Mouse (Mus musculus) kidney, postnatal 0 days (tissue): ENCODE measurements around the gene Lim2. TPM values are rescaled to one million over a fixed set of nuclear protein-coding genes. Genes with fewer than 3 reads are reported as not detected.

ENCODE experiments used
- ATAC-seq: fragments of 200-750 bp; cut with Nextera tagmentation; replicated peaks from 2 replicates; pipeline ENCODE4 v1.8.0; 2017; ENCODE audit warnings: low read depth, moderate number of reproducible peaks, moderate TSS enrichment, moderate library complexity; ENCODE audit not compliant: low FRiP score
- DNase-seq: peaks from one replicate; pipeline ENCODE4 v3.0.0-alpha.2; 2016; ENCODE audit warnings: low spot score
- H3K27ac ChIP-seq: fragments of 300-500 bp; sonication (generic); 2 replicates; pipeline ENCODE4 v1.5.1; 2014; ENCODE audit warnings: mild to moderate bottlenecking
- H3K27me3 ChIP-seq: fragments of 300-500 bp; sonication (generic); 2 replicates; pipeline ENCODE4 v1.6.1; 2014; ENCODE audit warnings: low read length, mixed read lengths; ENCODE audit not compliant: insufficient read depth
- H3K36me3 ChIP-seq: fragments of 300-500 bp; sonication (generic); 2 replicates; pipeline ENCODE4 v1.6.1; 2014; ENCODE audit warnings: low read length, mixed read lengths; ENCODE audit not compliant: insufficient read depth
- H3K4me1 ChIP-seq: fragments of 300-500 bp; sonication (generic); replicated peaks from 2 replicates; pipeline ENCODE4 v1.6.1; 2014; ENCODE audit warnings: antibody characterized with exemption, low read length, mixed read lengths; ENCODE audit not compliant: insufficient read depth
- H3K4me2 ChIP-seq: fragments of 300-500 bp; sonication (generic); 2 replicates; pipeline ENCODE4 v1.6.1; 2014; ENCODE audit warnings: mild to moderate bottlenecking, low read length, moderate library complexity, mixed read lengths
- H3K4me3 ChIP-seq: fragments of 300-500 bp; sonication (generic); replicated peaks from 2 replicates; pipeline ENCODE4 v1.5.1; 2014; ENCODE audit warnings: low read depth, low read length
- H3K9ac ChIP-seq: fragments of 300-500 bp; sonication (generic); 2 replicates; pipeline ENCODE4 v1.6.1; 2014; ENCODE audit warnings: low read depth, low read length
- H3K9me3 ChIP-seq: fragments of 300-500 bp; sonication (generic); replicated peaks from 2 replicates; pipeline ENCODE4 v1.6.1; 2016; ENCODE audit warnings: low read length, inconsistent platforms, mixed read lengths
- CTCF ChIP-seq: IDR thresholded peaks from 2 replicates; pipeline ENCODE4 v1.5.1; 2016; ENCODE audit warnings: antibody characterized with exemption, low read depth, mild to moderate bottlenecking, moderate library complexity
- WGBS: fragments of 180-500 bp; shearing (Covaris S2); extraction: QIAGEN DNeasy Blood & Tissue Kit; methylation state at CpG from one replicate; pipeline ENCODE4 v1.1.7; 2014; 5-methylcytosine and 5-hydroxymethylcytosine counted together
- polyA plus RNA-seq: library from polyadenylated mRNA; unstranded; fragments of >200 nt; fragmentation: Nextera tagmentation; extraction: Ambion mirVana; gene quantifications from 2 replicates; pipeline ENCODE4 v1.2.1, GENCODE M21; 2015

The Lim2 gene
- polyA plus RNA-seq, 1 experiment from 2014 or later = not detected

DNA sequence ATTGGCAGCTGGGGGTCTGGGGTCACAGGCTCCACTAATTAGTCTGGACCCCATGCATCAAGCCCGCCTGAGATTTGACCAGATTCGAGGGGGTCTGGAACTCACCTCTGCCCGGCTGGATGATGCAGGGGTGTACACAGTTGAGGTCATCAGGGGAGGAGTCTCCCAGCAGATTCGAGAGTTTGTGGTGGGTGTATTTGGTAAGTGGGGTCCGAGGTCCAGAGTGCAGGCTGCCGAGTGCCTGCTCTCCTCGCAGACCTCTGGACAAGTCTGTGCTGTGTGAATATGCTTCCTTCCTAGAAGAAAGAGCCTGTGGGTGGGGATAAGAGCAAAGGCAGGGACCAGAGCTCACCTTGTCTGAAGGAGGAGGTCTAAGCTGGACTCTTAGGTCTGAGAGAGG is 36.5 kb downstream of the Lim2 start:
- DNase-seq (no peak), ATAC-seq (no peak)
- Histone ChIP-seq H3K4me2 (no peak overlapping the region), H3K27me3 (no peaks in the 10 kb centered on the region), H3K36me3 (no peaks in the 10 kb centered on the region), H3K9ac (no peak overlapping the region), H3K4me1 (0 out of 2 replicates have a peak, but pooled peaks cover 4% of the 10 kb centered on the region), H3K4me3 (no peak overlapping the region), H3K9me3 (no peaks in the 10 kb centered on the region), H3K27ac (no peak overlapping the region)
- WGBS = 87% methylated on average over 7 of the region's 7 CpGs
- TF ChIP-seq CTCF = no peak

- no peak for DNase-seq
Observed at GRCm38 (mm10) chr7:43464864-43465343, 37.4 kb downstream of the Lim2 start.

DNA sequence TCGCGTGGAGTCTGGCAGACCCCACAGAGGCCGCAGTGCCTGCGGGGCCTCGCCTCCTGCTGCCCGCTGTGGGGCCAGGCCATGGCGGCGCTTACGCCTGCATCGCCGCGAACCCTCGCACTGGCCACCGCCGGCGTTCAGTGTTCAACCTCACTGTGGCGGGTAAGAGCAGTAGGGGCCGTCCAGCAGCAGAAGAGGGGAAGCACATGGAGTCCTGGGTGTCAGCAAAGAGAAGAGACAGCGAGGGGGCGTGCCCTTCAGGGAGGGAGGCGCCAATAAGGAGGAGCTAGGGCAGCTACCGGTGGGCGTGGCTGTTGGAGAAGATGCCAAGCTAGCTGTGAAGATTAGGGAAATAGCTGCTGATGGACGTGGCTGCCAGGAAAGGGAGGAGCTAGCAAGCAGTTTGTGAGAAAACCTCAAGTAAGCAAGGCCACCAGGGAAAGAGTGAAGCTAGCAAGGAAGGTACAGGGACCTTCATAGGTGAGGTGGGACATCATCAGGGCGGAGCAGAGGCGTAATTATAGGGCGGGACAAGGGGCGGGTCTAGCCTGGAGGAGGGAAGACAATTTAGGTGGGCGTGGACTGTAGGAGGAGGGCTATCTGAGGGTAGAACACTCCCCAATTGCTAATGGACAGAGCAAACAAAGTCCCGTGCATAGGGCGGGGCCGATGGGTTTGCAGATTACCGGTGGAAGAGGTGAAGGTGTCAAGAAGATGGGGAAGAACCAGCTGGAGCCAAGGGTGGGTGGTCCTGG is 38.1 kb downstream of the Lim2 start:
- Histone ChIP-seq H3K36me3 (no peaks in the 10 kb centered on the region), H3K4me3 (peak overlapping the region; percentile 35), H3K4me2 (peak overlapping the region; percentile 60), H3K9ac (peak overlapping the region; percentile 47), H3K27me3 (no peaks in the 10 kb centered on the region), H3K9me3 (no peaks in the 10 kb centered on the region), H3K27ac (peak overlapping the region; percentile 33; the same call in 1 of the 2 replicates), H3K4me1 (0 out of 2 replicates have a peak, but pooled peaks cover 4% of the 10 kb centered on the region)
- ATAC-seq = peak; percentile 84
- TF ChIP-seq CTCF = peak; percentile 47
- under 1% methylated on average over 33 of the region's 33 CpGs for WGBS
- peak; percentile 98 for DNase-seq

More at GRCm38 (mm10) chr7:43464864-43465343, 37.4 kb downstream of the Lim2 start:
- Histone ChIP-seq H3K36me3 (no peaks in the 10 kb centered on the region), H3K4me2 (peak overlapping the region; percentile 60), H3K4me3 (peak overlapping the region; percentile 35), H3K9me3 (no peaks in the 10 kb centered on the region), H3K9ac (peak overlapping the region; percentile 5; the same call in 1 of the 2 replicates), H3K27ac (no peak overlapping the region), H3K4me1 (0 out of 2 replicates have a peak, but pooled peaks cover 4% of the 10 kb centered on the region), H3K27me3 (no peaks in the 10 kb centered on the region)
- 6% methylated on average over 35 of the region's 35 CpGs for whole genome bisulfite sequencing
- ATAC-seq = no peak; the same call in 1 of the 2 replicates
- no peak; the same call in 1 of the 2 replicates for TF ChIP-seq CTCF

- H3K9ac ChIP-seq = peak overlapping the region; percentile 47
- peak; percentile 68 for ATAC-seq
- H3K36me3 ChIP-seq = no peaks in the 10 kb centered on the region
- no peaks in the 10 kb centered on the region for H3K9me3 ChIP-seq
- peak; percentile 95 for DNase-seq
- no peaks in the 10 kb centered on the region for H3K27me3 ChIP-seq
- 0 out of 2 replicates have a peak, but pooled peaks cover 4% of the 10 kb centered on the region for H3K4me1 ChIP-seq
- H3K4me3 ChIP-seq = peak overlapping the region; percentile 35
- WGBS = 1% methylated on average over 32 of the region's 33 CpGs
- peak overlapping the region; percentile 33; the same call in 1 of the 2 replicates for H3K27ac ChIP-seq
- H3K4me2 ChIP-seq = peak overlapping the region; percentile 60
- TF ChIP-seq CTCF = peak; percentile 97
Observed at GRCm38 (mm10) chr7:43466099-43466694, 38.7 kb downstream of the Lim2 start.

DNA sequence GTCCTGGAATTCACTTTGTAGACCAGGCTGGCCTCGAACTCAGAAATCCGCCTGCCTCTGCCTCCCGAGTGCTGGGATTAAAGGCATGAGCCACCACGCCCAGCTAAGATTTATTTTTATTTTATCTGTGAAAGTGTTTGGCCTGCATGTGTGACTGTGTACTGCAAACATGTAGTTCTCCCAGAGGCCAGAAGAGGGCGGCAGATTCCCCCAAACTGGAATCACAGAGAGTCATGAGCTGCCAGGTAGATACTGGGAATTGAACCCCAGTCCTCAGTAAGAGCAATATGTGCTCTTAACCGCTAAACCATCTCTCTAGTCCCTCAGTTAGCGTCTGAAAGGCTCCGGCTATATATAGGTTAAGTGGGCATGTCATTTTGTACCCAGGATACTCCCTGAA is 42.9 kb downstream of the Lim2 start:
- H3K27ac ChIP-seq = no peak overlapping the region
- peak; percentile 69 for TF ChIP-seq CTCF
- WGBS = 50% methylated on average over 8 of the region's 8 CpGs
- no peaks in the 10 kb centered on the region for H3K36me3 ChIP-seq
- DNase-seq = peak; percentile 30
- H3K9me3 ChIP-seq = no peaks in the 10 kb centered on the region
- H3K9ac ChIP-seq = no peak overlapping the region
- no peaks in the 10 kb centered on the region for H3K4me1 ChIP-seq
- H3K4me3 ChIP-seq = no peak overlapping the region
- H3K27me3 ChIP-seq = no peaks in the 10 kb centered on the region
- H3K4me2 ChIP-seq = no peak overlapping the region
- no peak for ATAC-seq

DNA sequence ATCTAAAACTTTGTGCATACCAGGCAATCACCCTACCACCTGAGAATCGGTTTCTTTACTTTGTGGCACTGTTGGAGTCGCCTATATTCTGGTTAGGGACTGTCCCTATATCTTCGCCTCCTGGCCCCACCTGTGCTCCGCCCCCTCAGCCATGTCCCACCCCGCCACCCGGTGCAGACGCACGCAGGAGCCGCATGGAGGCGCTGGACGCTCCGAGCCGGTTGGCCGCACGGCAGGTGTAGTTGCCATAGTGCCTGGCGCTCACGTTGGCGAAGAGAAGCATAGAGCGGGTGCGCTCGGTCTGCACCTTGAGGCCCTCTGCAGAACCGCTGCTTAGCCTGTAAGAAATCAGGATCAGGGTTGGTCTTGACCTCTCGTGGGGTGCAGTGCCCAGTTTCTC is 48.2 kb downstream of the Lim2 start:
- Histone ChIP-seq H3K4me2 (no peak overlapping the region), H3K9me3 (no peaks in the 10 kb centered on the region), H3K27ac (no peak overlapping the region), H3K4me3 (no peak overlapping the region), H3K4me1 (no peaks in the 10 kb centered on the region), H3K36me3 (no peaks in the 10 kb centered on the region), H3K9ac (no peak overlapping the region), H3K27me3 (peaks cover 9% of the 10 kb centered on the region; the same call in 1 of the 2 replicates)
- ATAC-seq (peak; percentile 71), DNase-seq (peak; percentile 11)
- 15% methylated on average over 23 of the region's 23 CpGs for WGBS
- peak; percentile 52 for TF ChIP-seq CTCF
